Mouse (Mus musculus) limb, embryonic 11.5 days (tissue): ENCODE measurements at regions not wholly inside any gene's neighbourhood (a gene's known extent, or its start where the extent isn't known, plus 50 kb on each side); places are given as distances from the start of the nearest gene placed in this dataset.

ENCODE experiments used
- ATAC-seq: fragments of 200-750 bp; cut with Nextera tagmentation; 2 replicates; pipeline ENCODE4 v1.8.0; 2017; ENCODE audit warnings: low read depth; ENCODE audit not compliant: insufficient number of reproducible peaks, low FRiP score, low TSS enrichment
- DNase-seq: peaks from one replicate; pipeline ENCODE4 v3.0.0-alpha.2; 2015; ENCODE audit warnings: low spot score
- H3K27ac ChIP-seq: fragments of 300-500 bp; sonication (generic); replicated peaks from 2 replicates; pipeline ENCODE4 v1.5.1; 2014; ENCODE audit warnings: low read depth, mild to moderate bottlenecking, low read length
- H3K27me3 ChIP-seq: fragments of 300-500 bp; sonication (generic); 2 replicates; pipeline ENCODE4 v1.6.1; 2014; ENCODE audit warnings: mild to moderate bottlenecking, low read length, mixed read lengths; ENCODE audit not compliant: control insufficient read depth, insufficient read depth
- H3K36me3 ChIP-seq: fragments of 300-500 bp; sonication (generic); 2 replicates; pipeline ENCODE4 v1.6.1; 2014; ENCODE audit warnings: mild to moderate bottlenecking, low read length, moderate library complexity, mixed read lengths; ENCODE audit not compliant: control insufficient read depth, insufficient read depth
- H3K4me1 ChIP-seq: fragments of 300-500 bp; sonication (generic); 2 replicates; pipeline ENCODE4 v1.6.1; 2014; ENCODE audit warnings: low read length, mixed read lengths; ENCODE audit not compliant: control insufficient read depth, insufficient read depth
- H3K4me2 ChIP-seq: fragments of 300-500 bp; sonication (generic); 2 replicates; pipeline ENCODE4 v1.6.1; 2014; ENCODE audit warnings: low read depth, mild to moderate bottlenecking, moderate library complexity; ENCODE audit not compliant: severe bottlenecking
- H3K4me3 ChIP-seq: fragments of 300-500 bp; sonication (generic); 2 replicates; pipeline ENCODE4 v1.5.1; 2014; ENCODE audit warnings: low read depth, low read length
- H3K9ac ChIP-seq: fragments of 300-500 bp; sonication (generic); 2 replicates; pipeline ENCODE4 v1.6.1; 2014; ENCODE audit warnings: mild to moderate bottlenecking, low read length
- H3K9me3 ChIP-seq: fragments of 300-500 bp; sonication (generic); 2 replicates; pipeline ENCODE4 v1.6.1; 2016; ENCODE audit warnings: low read length; ENCODE audit not compliant: control insufficient read depth
- WGBS: fragments of 180-500 bp; shearing (Covaris S2); extraction: QIAGEN DNeasy Blood & Tissue Kit; methylation state at CpG from one replicate; pipeline ENCODE4 v1.1.7; 2014; 5-methylcytosine and 5-hydroxymethylcytosine counted together

DNA sequence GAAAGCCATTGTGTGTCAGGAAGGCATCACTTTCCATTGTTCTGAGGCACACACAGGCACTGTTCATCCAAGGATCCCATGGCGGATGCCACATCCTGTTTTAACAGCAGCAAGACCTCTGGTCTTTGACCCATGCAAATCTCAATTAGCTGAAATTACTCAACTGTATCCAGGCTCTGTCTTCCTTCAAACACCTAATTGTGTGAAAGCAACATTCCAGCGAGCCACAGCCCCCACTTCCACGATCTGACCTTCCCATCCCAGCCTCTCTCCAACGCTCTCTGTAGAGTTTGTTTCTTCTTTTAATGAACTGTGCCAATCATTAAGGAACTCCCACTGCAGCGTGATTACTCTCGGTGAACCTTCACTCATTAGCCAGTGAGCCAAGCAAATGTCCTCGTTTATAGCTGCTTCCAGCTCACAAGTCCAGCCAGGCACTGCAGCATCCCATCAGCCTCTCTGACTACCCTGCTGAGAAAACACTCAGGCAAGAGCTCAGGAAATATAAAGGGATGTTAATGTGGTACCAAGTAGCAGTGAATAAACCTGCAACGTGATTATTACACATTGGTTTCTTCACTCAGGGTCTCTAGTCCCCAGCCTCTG lies 136.7 kb downstream of the Hs3st3b1 start:
- H3K4me1 ChIP-seq = peaks cover 23% of the 10 kb centered on the region
- H3K9me3 ChIP-seq = no peaks in the 10 kb centered on the region
- no peak overlapping the region for H3K27ac ChIP-seq
- DNase-seq (no peak), ATAC-seq (no peak)
- H3K36me3 ChIP-seq = no peaks in the 10 kb centered on the region
- no peaks in the 10 kb centered on the region for H3K27me3 ChIP-seq
- H3K4me2 ChIP-seq = no peak overlapping the region; the same call in 1 of the 2 replicates
- H3K4me3 ChIP-seq = no peak overlapping the region
- WGBS = 17% methylated on average over 8 of the region's 8 CpGs
- no peak overlapping the region for H3K9ac ChIP-seq

DNA sequence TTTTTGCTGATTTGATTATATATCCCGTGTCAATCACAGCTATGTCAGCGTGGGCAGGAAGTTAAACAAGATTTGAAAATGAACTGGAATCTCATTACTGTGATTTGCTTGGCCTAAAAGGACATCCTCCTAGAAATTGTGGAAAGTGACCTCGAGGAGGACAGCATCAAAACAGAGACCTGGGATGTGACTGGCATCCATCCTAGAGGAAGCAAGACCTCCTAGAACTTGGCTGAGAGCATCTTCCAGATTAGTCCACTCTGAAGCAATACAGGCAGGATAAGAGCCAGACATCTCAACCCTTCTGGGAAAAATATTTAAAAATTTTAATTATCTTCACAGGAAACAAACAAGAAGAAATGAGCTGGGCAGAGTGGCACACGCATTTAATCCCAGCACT lies 136.1 kb downstream of the Hs3st3b1 start:
- H3K4me2 ChIP-seq = no peak overlapping the region
- no peak overlapping the region for H3K27ac ChIP-seq
- ATAC-seq (no peak), DNase-seq (no peak)
- H3K9me3 ChIP-seq = no peaks in the 10 kb centered on the region
- no peaks in the 10 kb centered on the region for H3K36me3 ChIP-seq
- H3K4me3 ChIP-seq = no peak overlapping the region
- 70% methylated on average over 4 of the region's 4 CpGs for WGBS
- peaks cover 23% of the 10 kb centered on the region for H3K4me1 ChIP-seq
- H3K9ac ChIP-seq = no peak overlapping the region
- no peaks in the 10 kb centered on the region for H3K27me3 ChIP-seq

DNA sequence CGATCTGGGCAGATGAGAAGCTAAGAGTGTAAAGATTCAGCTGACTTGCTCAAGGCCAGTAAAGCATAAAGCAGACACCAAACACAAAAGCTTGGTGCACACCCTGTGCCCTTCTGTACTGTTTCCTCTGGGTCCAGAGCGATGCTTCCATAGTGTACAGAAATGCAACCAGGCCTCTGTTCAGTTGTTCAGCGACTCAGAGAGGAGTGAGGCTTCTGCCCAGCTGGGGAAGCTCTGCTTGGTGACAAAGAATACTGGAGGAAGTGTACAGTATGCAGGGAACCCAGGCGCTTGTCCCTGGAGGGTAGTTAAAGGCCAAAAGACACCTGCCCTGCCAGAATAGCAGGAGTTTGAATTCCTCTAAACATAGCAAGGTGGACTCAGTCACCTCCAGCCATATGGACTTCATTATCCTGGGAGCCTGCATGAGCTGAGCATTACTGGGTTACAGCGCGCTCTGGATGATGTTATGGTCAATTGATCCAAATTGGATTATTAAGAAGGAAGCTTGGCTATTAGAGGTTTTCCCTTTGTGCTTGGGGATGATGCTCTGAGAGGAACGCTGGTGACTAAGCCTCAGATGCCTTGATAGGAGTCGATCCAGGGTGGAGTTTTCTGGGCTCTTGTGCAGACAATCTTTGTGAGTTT lies 132.5 kb downstream of the Hs3st3b1 start:
- Histone ChIP-seq H3K4me3 (no peak overlapping the region), H3K9me3 (no peaks in the 10 kb centered on the region), H3K4me2 (no peak overlapping the region), H3K36me3 (no peaks in the 10 kb centered on the region), H3K27me3 (no peaks in the 10 kb centered on the region), H3K4me1 (peaks cover 23% of the 10 kb centered on the region), H3K9ac (no peak overlapping the region), H3K27ac (no peak overlapping the region; the same call in 1 of the 2 replicates)
- WGBS = 37% methylated on average over 8 of the region's 8 CpGs
- DNase-seq (peak; percentile 75), ATAC-seq (peak; percentile 67; the same call in 1 of the 2 replicates)

DNA sequence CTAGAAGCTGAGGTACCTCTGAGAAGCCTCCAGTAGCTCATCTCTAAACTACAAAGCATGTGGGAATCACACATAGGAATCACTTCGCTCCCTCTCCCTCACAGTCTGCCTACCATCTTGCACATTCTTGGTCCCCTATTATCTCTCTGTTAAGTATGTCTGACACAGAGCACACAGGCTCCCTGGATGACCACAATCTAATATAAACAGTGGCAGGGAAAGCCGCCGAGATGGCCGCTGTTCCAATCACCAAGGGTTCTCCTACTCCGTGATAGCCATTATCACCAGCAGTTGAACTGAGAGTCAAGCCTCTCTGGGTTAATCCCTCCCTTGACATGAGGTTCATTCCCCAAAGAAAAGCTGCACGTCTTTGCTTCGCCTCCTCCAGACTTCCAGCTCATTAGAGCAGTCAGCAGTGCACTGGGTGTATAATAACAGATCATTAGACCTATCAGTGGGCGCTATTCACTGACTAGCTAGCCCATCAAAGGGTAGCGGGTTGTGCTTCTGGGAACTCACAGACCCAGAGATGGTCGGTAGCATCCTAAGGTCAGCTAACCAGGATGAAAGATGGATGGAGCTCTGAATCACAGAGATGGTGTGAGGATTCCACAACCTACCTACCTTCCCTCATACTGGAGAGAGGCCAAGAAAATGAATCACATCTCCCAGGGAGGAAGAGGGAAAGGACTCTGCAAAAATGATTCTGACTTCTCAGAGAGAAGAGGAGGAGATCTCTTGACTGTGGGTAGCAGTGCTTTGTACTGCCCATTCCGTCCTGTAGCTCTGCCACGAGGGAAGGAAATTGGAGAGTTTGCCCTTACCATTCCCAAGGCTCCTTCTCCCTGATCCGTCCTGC lies 130.9 kb downstream of the Hs3st3b1 start:
- H3K9me3 ChIP-seq = no peaks in the 10 kb centered on the region
- no peaks in the 10 kb centered on the region for H3K27me3 ChIP-seq
- no peak overlapping the region for H3K9ac ChIP-seq
- ATAC-seq = no peak
- no peak for DNase-seq
- WGBS = 62% methylated on average over 13 of the region's 13 CpGs
- no peaks in the 10 kb centered on the region for H3K36me3 ChIP-seq
- no peak overlapping the region for H3K4me3 ChIP-seq
- peaks cover 11% of the 10 kb centered on the region for H3K4me1 ChIP-seq
- H3K27ac ChIP-seq = no peak overlapping the region
- H3K4me2 ChIP-seq = no peak overlapping the region

DNA sequence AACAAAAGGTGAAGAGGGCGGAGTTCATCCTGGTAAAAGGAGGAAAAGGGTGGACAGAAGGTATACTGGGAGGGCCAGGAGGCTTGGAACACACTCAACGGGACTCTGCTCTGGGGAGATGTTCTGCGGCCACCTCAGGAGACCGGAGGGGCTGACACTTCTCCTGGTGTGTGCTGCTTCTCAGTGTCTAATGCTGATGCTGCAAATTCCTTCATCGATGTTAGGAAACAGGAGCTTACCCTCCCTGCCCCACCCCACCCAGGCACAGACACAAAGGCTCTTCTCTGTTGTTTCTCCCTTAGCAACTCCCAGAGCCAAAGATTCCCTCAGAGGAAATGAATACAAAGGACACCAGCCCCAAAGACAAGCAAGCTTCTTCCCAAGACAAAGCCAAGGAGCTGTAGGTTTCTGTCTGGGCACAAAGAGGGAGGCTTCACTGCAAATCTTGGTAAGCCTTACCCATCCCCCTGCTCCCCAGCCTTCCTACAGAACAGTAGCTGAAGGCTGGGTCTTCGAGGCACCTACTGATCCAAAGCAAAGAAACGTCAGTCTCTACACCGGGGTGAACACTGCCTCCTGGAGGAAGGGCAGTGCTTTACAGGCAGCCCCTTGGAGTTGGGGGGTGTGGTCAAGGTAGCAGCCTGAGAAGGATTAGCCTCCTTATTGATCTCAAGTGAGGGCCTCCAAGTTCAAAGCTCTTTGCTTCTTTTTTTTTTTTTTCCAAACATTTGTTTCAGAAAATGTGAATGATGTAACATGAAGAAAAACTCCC lies 128.2 kb downstream of the Hs3st3b1 start:
- no peaks in the 10 kb centered on the region for H3K36me3 ChIP-seq
- H3K4me1 ChIP-seq = peaks cover 10% of the 10 kb centered on the region
- WGBS = 91% methylated on average over 8 of the region's 8 CpGs
- no peak for ATAC-seq
- H3K4me3 ChIP-seq = no peak overlapping the region
- H3K27me3 ChIP-seq = no peaks in the 10 kb centered on the region
- H3K9me3 ChIP-seq = no peaks in the 10 kb centered on the region
- no peak overlapping the region for H3K9ac ChIP-seq
- DNase-seq = no peak
- H3K4me2 ChIP-seq = no peak overlapping the region
- no peak overlapping the region for H3K27ac ChIP-seq

DNA sequence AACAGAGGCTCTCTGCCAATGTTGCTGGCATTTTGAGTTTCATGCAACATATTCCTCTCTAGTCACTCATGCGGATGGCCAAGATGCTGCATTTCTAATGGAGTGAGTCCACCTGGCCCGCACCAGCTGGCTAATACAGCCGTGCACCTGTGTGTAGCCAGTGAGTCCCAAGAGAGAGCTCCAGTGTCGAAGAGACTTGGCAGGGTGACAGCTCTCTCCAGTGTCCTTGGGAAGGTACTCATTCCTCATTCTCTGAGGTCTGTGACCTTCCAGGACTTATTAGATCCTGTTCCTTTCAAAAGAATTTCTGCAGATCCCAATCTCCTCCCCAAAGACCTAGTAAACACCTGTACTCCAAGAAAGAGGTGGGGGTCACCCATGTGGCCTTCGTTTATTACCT lies 109.9 kb downstream of the Hs3st3b1 start:
- DNase-seq (no peak), ATAC-seq (no peak)
- Histone ChIP-seq H3K9me3 (no peaks in the 10 kb centered on the region), H3K4me3 (no peak overlapping the region), H3K27ac (no peak overlapping the region), H3K9ac (no peak overlapping the region), H3K4me1 (no peaks in the 10 kb centered on the region), H3K4me2 (no peak overlapping the region), H3K36me3 (no peaks in the 10 kb centered on the region), H3K27me3 (no peaks in the 10 kb centered on the region)
- WGBS = 82% methylated on average over 5 of the region's 5 CpGs

DNA sequence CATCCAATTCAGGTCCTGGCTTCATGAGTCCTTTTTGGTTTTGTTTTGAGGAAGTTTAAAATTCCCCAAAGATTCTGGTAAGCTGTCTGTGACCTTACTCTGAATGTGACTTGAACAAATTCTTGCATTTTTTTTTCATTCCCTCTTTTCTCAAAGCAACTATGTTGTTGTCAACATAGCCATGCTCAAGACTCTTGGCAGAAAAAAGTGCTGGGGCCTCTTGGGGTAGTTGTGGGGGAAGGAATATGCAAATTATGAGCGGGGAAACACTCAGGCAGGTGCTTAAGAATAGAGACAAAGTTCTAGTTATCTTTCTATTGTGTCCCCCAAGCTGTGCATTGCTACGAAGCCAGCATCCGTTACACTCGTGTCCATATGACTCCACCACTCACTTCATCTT lies 99.2 kb downstream of the Hs3st3b1 start:
- WGBS = 84% methylated on average over 4 of the region's 4 CpGs
- H3K4me1 ChIP-seq = no peaks in the 10 kb centered on the region
- H3K9me3 ChIP-seq = no peaks in the 10 kb centered on the region
- DNase-seq (no peak), ATAC-seq (no peak)
- H3K9ac ChIP-seq = no peak overlapping the region
- no peak overlapping the region for H3K4me2 ChIP-seq
- no peaks in the 10 kb centered on the region for H3K27me3 ChIP-seq
- no peaks in the 10 kb centered on the region for H3K36me3 ChIP-seq
- no peak overlapping the region for H3K27ac ChIP-seq
- H3K4me3 ChIP-seq = no peak overlapping the region

DNA sequence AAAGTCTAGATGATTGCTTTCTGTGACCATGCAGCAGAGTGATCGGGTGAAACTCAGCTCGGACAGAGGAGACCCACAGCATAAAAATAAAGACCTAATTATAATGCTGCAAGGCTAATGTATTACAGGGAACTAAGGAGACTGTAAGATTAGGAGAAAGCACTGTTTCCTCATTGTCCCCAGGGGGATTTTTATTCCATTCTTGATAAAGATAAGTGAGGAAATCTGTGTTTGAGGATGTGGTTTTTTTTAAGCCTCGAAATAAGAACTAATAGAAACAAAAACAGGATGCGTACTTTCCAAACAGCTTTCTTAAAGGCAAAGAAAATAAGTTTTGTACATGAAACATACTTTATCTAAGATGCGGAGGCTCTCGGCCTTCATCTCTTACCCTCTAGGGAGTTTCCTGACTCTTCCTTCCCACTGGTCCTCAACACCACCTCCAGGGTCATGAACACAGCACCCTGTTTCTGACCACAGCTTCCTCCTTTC lies 94.8 kb downstream of the Hs3st3b1 start:
- Histone ChIP-seq H3K9me3 (no peaks in the 10 kb centered on the region), H3K36me3 (no peaks in the 10 kb centered on the region), H3K4me3 (no peak overlapping the region), H3K4me1 (0 out of 2 replicates have a peak, but pooled peaks cover 2% of the 10 kb centered on the region), H3K27me3 (no peaks in the 10 kb centered on the region), H3K27ac (no peak overlapping the region), H3K4me2 (no peak overlapping the region), H3K9ac (no peak overlapping the region)
- 86% methylated on average over 6 of the region's 6 CpGs for WGBS
- no peak for DNase-seq
- ATAC-seq = no peak
